Mouse (Mus musculus) hindlimb bud, embryonic 11.5 days (tissue): ENCODE data around the gene Taf15.
"Not testable (repeated sequence)": the region's sequence is repeated elsewhere in the genome, so short reads cannot be mapped to it uniquely, and the experiment has no call there.

Source experiments
- DNase-seq: peaks from one replicate; pipeline ENCODE4 v3.0.0-alpha.2; 2012; ENCODE audit warnings: low read depth, low spot score; ENCODE audit errors: extremely low spot score

Taf15 gene

DNA sequence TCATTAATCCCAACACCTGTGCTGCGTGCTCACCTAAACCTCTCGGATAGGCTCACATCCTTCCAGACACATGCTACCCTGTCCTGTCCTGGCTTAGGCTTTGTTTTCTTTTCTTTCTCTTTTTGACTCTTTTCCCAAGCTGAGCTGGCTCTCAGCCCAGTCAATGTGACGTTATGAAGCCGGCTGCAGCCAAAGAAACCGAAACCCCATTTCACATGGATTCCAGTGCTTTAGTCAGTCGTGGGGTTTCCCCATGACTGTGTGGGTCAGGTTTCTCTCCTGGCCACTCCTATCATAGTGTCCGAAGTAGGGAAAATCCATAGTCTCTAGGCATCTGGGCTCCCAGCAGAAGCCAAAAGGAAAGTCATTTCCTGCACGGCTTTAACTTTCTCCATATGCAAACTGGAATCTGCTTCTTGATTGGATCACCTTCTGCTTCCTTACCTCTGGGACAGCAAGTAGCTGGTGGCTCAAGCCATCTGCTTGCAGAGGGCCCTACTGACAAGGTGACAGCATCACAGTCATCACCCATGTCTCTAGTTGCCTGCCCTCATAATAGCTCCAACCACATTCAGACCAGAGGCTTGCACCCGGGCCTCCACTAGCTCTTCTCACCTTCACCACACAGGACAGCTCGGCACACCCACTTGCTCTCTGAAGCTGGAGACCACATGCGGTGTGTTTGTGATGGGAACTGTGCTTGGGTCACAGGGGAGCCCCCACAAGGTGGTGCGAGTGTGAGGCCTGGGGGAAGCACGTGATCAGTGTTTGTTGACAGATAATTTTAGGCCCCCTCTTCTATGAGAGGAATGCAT lies 61.9 kb downstream of the Taf15 start:
- DNase-seq, result no peak

DNA sequence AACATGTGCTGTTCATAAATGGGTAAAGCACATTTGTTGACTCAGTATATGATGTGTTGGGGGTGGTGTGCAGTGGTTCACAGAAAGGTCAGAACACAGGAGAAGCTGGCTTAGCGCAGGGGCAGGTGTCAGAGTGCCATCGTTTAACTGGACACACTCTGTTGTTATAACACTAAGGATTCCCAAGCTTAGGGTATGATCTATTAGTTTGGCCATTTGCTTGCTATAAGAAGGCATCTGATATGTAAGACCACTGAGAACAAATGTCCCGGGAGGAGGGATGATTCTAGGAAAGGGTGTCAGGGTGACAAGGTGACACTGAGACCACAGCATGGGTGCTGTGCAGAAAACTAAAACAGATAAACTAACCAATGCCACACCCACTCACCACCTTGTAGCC lies 63.9 kb downstream of the Taf15 start:
- DNase-seq, result no peak

DNA sequence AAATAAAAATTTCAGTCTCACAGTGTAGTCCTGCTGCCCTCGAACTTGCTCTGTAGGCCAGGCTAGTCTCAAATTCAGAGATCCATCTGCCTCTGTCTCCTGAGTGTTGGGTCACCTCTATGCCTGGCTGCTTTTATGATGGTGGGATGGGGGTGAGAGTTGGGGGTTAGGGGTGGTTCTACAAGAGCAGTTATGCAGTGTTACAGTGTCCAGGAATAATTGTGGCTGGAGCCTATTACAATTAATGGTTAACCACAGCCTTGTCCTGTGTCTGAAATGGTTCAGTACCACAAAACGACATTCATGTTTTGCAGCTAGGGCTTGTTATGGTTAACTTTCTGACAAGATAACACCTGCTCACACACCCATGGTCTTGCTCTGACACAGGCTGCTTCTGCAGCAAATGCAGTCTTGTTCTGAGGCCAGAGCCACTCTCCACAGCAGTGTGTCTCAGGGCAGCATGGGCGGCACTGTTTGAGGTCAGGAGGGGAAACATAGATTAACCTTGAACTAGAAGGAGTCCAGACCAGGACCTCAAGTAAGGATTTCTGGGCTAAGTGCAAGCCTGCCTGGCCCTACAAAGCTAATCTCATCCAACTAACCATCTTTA lies 65.9 kb downstream of the Taf15 start:
- no peak for DNase-seq

DNA sequence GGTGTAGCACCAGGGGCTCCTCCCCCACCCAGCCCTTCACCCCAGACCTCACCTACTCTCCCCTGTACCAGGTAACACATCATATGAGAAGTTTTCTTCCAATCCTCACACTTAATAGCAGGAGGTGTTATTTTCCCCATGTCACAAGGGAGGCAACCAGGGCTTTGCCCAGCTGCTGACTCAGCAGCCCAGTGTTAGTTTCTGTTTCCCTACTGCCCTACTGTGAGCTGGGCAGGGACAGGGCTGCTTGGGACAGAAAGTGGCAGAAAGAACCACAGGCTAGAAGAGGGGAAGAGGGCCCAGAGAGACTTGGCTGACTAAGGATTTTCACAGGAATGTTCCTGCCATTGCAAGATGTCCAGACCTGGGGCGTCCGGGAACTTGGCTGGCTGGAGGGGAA lies 68.0 kb downstream of the Taf15 start:
- no peak for DNase-seq

DNA sequence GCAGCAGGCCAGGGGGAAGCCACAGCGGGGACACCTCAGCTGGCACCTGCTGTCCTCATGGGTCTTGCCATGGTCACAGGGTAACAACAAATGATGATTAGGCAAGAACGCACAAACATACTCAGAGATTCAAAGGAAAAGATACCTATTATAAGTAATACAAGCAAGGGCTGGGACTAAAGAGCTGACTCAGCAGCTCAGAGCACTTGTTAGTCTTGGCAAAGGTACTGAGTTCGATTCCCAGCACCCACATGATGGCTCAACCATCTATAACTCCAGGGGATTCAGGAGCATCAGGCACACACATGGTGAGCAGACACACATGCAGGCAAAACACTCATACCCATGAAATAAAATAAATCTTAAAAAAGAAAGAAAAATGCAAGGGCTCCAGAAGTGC lies 68.5 kb downstream of the Taf15 start:
- DNase-seq, result no peak

DNA sequence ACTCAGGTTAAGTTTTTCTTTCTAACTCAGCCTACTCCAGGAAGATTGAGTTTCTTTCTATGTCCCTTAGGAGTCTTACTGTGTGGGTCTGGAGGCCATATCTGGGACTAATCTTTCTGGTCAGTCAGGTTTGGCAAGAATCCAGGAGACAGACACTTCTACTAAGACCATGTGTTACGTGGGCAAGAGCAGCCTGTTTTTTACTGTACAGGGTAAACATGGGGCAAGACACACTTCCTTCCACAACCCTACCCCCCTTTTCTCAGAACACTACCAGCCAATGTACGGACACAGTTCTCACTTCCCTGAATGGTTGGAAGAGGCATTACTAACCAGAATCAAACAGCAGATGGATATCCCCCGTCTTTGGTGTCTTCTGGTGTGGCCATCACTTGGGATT lies 71.3 kb downstream of the Taf15 start:
- no peak for DNase-seq

DNA sequence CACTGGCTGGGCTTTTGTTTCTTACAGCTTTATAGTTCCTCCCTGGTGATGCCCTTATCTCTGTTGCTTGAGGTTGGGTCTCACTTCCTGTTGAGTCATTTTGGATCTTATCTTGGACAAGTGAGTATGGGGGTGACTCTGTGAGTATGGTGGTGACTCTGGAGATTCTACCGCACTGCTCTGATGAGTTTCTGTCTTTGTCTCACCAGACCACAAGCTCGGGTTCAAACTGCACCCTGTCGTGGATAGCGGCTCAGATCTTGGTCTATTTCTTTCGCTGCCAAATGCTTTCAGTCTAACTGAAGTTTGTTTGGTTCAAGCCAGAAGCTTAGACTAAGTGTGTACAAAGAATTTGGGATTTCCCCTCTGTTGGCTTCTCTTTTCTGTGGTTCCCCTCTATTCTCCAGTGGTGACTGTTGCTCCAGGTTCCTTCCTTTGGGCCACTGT lies 77.3 kb downstream of the Taf15 start:
- no peak for DNase-seq

DNA sequence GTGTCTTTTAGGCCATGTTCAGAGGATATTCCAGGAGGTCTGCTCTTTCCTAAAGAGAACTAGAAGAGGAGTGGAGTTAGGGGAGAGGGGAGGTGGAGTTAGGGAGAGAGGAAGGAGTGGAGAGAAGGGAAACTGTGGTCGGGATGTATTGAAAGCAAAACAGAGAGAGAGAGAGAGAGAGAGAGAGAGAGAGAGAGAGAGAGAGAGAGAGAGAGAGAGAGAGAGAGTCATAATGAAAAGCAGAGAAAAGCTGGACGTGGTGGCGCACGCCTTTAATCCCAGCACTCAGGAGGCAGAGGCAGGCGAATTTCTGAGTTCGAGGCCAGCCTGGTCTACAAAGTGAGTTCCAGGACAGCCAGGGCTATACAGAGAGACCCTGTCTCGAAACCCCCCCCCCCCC lies 78.2 kb downstream of the Taf15 start:
- not testable (repeated sequence) for DNase-seq

DNA sequence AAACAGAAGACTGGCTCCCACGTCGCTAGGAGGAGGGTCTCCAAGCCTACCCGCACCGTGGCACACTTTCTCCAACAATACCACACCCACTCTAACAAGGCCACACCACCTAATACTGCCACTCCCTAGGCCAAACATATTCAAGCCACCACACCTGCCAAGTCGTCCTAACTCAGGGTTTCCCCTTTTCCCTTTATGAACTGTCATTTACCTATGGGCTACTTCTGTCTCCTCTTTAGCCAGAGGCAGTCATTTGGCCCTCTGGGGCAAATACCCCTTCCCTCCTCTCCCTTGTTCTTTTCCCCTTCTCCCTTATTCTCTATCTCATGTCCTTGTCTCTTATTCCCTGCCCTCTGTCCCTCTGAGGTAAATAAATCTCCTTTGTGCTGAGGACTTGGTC lies 78.8 kb downstream of the Taf15 start:
- no peak for DNase-seq
